Mouse (Mus musculus) ES-E14 (cell line): ENCODE data around the gene Ank3.

Source experiments
- CHD2 ChIP-seq: IDR thresholded peaks from 2 replicates; pipeline ENCODE4 v1.6.1; 2014; ENCODE audit warnings: mild to moderate bottlenecking, low read depth, low read length, inconsistent platforms
- HCFC1 ChIP-seq: IDR thresholded peaks from 2 replicates; pipeline ENCODE4 v1.6.1; 2012; ENCODE audit warnings: low read length, inconsistent platforms, borderline replicate concordance; ENCODE audit not compliant: insufficient read depth
- MAFK ChIP-seq: IDR thresholded peaks from 2 replicates; pipeline ENCODE4 v1.6.1; 2014; ENCODE audit warnings: mild to moderate bottlenecking, low read depth, low read length, inconsistent platforms; ENCODE audit not compliant: insufficient read depth

GRCm38 (mm10) chr10:69604609-69605008 lies 206.0 kb downstream of the Ank3 start:
- no peak for TF ChIP-seq CHD2
- TF ChIP-seq MAFK: no peak
- TF ChIP-seq HCFC1: no peak
